Mouse (Mus musculus): Measurements from ENCODE around the gene Dtx1. TPM values are rescaled to one million over a fixed set of nuclear protein-coding genes. Genes with fewer than 3 reads are reported as not detected.

The Dtx1 gene
- polyA plus RNA-seq, 1 experiment from 2014 or later, result 0.23 TPM

DNA sequence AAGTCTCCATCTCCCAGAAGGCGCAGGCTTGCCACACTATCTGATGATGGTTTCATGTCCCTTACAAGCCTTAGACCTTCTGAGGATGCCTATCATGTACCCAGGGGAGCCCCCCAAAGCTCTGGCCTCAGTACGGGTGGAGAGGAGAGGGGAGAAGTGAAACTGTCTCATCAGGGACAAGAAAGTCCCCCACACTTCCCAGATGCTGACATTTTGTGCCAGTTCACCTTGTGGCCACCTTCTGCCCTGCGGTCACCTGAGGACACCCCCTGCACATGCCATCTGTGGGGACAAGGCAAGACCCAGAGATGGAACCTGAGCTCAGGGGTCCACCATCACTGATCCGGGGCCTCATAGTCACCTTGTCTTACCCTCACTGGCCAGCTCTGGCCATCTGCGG, 23.8 kb downstream of the Dtx1 start:
- Histone ChIP-seq H3K36me3 (replicated peaks; ENCODE audit: insufficient read depth, low read length) (no peaks in the 10 kb centered on the region), H3K4me2 (ENCODE audit: low read depth, low read length) (no peak overlapping the region), H3K9me3 (ENCODE audit: low read length) (no peaks in the 10 kb centered on the region), H3K27me3 (ENCODE audit: insufficient read depth, low read length) (peaks cover 23% of the 10 kb centered on the region), H3K4me1 (ENCODE audit: insufficient read depth) (no peaks in the 10 kb centered on the region), H3K9ac (replicated peaks) (no peak overlapping the region), H3K27ac (ENCODE audit: low read depth) (no peak overlapping the region), H3K4me3 (ENCODE audit: low read depth, low read length) (no peak overlapping the region)
- 63% methylated on average over 5 of the region's 5 CpGs for WGBS (ENCODE audit: insufficient replicate concordance)
- TF ChIP-seq EP300 (IDR thresholded peaks at IDR 0.05; ENCODE audit: low read depth) (no peak), CTCF (IDR thresholded peaks at IDR 0.05; ENCODE audit: low read depth) (no peak)
- ATAC-seq (no peak), DNase-seq (no peak)

DNA sequence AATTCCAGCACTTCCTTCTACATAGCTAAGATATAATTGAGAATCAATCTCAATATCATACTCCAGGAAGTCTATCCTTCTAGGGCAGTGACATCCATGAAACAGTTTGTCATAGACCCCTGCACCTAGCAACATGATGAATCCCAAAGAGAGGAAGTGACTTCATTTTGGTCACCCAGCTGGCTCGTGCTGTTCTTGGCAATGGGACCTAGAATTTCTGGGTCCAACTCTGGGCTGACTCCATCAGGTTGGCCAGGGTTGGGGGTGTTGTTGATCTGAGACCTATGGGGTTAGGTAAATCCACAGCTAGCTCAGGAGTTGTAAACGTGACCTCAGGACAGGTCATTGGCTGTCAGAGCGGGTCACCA, 24.3 kb downstream of the Dtx1 start:
- no peak for DNase-seq
- TF ChIP-seq EP300 (IDR thresholded peaks at IDR 0.05; ENCODE audit: low read depth) (no peak), CTCF (IDR thresholded peaks at IDR 0.05; ENCODE audit: low read depth) (no peak)
- no peaks in the 10 kb centered on the region for H3K36me3 ChIP-seq (replicated peaks; ENCODE audit: insufficient read depth, low read length)
- no peak overlapping the region for H3K4me2 ChIP-seq (ENCODE audit: low read depth, low read length)
- peaks cover 23% of the 10 kb centered on the region for H3K27me3 ChIP-seq (ENCODE audit: insufficient read depth, low read length)
- H3K9me3 ChIP-seq (ENCODE audit: low read length), result no peaks in the 10 kb centered on the region
- H3K4me3 ChIP-seq (ENCODE audit: low read depth, low read length), result no peak overlapping the region
- no peaks in the 10 kb centered on the region for H3K4me1 ChIP-seq (ENCODE audit: insufficient read depth)
- H3K27ac ChIP-seq (ENCODE audit: low read depth), result no peak overlapping the region
- no peak for ATAC-seq
- H3K9ac ChIP-seq (replicated peaks), result no peak overlapping the region
- WGBS (ENCODE audit: insufficient replicate concordance), result 48% methylated on average over 3 of the region's 3 CpGs

DNA sequence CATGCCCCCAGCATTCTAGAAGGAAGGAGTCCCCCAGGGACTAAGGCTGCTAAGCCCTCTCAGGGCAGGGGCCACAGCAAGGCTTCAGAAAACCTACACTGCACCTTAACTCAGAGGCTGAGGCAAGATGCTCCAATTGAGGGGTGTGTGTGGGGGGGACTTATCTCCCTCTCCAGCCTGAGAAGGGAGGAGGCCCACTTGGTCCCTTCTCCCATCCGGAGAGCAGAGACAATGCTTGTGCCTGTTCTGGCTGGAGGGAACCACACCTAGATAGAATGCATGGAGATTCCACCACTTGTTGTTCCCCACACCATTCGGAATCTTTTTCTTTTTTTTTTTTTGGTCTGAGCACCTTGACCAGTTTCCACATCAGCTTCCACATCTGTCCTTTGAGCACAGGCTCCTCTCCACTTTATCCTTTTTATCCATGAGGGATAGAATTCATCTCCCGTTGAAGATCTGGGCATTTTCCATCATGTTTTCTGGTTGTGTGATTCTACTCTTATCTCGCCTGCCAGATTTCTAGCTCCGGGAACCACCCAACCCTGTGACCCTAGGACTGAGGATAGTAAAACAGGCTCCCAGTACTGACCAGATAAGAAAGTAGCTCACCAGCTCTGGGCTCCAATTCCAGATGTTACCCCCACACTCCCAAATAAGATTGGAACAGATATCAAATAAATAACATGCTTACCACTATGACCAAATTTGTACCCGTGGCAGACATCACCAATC, 24.8 kb downstream of the Dtx1 start:
- H3K4me2 ChIP-seq (ENCODE audit: low read depth, low read length), result no peak overlapping the region
- no peaks in the 10 kb centered on the region for H3K36me3 ChIP-seq (replicated peaks; ENCODE audit: insufficient read depth, low read length)
- H3K27me3 ChIP-seq (ENCODE audit: insufficient read depth, low read length), result peaks cover 25% of the 10 kb centered on the region
- no peak overlapping the region for H3K27ac ChIP-seq (ENCODE audit: low read depth)
- WGBS (ENCODE audit: insufficient replicate concordance), result 47% methylated on average over 6 of the region's 6 CpGs
- no peaks in the 10 kb centered on the region for H3K9me3 ChIP-seq (ENCODE audit: low read length)
- H3K4me3 ChIP-seq (ENCODE audit: low read depth, low read length), result no peak overlapping the region
- no peak for DNase-seq
- ATAC-seq, result no peak
- no peak overlapping the region for H3K9ac ChIP-seq (replicated peaks)
- H3K4me1 ChIP-seq (ENCODE audit: insufficient read depth), result no peaks in the 10 kb centered on the region
- no peak for TF ChIP-seq CTCF (IDR thresholded peaks at IDR 0.05; ENCODE audit: low read depth)
- no peak for TF ChIP-seq EP300 (IDR thresholded peaks at IDR 0.05; ENCODE audit: low read depth)

DNA sequence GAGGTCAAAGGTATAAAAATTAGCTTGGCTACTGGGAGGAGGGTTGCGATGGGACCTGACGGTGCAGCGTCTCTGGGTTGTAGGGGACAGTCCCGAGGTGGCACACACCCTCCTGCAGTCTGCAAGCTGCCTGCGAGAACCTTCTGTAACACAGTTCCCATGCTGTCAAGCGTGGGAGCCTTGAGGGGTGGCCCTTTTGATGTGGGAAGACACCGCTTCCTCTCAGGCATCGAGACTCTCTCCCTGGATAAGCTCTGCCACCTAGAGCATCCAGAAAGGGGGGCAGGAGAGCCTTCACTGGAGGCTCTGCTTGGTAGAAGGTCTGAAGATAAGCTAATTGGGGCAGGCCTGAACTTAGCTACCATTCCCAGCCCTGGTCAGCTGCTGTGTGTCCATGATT, 26.0 kb downstream of the Dtx1 start:
- no peak for DNase-seq
- peaks cover 28% of the 10 kb centered on the region for H3K27me3 ChIP-seq (ENCODE audit: insufficient read depth, low read length)

DNA sequence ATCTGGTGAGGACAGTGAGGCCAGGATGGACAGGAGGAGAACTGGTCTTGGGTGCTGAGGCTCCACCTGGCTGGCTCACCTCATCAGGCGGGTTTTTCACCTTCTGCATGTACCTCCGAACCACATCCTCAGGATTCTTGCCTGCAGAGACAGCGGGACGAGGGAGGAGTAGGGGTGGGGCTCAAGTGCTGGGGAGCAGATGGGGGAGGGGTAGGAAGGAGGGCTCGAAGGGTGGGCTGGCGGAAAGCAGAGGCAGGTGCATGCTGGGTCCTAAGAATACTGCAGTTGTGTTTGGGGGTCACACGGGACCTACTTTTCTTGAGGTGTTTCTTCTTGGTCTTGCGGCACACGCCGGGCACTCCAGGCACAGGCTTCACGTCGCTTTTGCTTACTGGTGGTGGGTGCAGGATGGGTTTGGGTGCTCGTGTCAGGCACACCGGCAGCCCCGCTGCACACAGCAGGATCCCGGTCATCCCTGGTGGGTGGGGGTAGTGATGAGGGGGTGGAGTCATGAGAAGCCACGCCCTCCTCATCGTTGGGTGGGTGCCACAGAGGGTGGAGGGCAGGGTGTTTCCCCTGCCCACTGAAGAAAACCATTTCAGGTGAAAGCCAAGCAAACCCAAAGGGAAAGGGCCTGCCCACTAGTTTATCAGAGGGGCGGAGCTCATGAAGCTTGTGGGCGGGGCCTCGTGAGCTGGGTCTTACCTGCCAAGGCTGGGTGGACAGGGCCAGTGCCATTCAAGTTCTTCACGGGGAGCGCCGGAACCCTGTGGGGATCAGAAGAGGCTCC, 28.6 kb downstream of the Dtx1 start:
- Histone ChIP-seq H3K4me2 (ENCODE audit: low read depth, low read length) (no peak overlapping the region), H3K4me1 (ENCODE audit: insufficient read depth) (0 out of 2 replicates have a peak, but pooled peaks cover 3% of the 10 kb centered on the region), H3K9me3 (ENCODE audit: low read length) (no peaks in the 10 kb centered on the region), H3K4me3 (ENCODE audit: low read depth, low read length) (no peak overlapping the region), H3K9ac (replicated peaks) (no peak overlapping the region), H3K36me3 (replicated peaks; ENCODE audit: insufficient read depth, low read length) (no peaks in the 10 kb centered on the region), H3K27ac (ENCODE audit: low read depth) (no peak overlapping the region), H3K27me3 (ENCODE audit: insufficient read depth, low read length) (peaks cover 32% of the 10 kb centered on the region)
- peak; percentile 21 for DNase-seq
- ATAC-seq, result no peak
- no peak for TF ChIP-seq EP300 (IDR thresholded peaks at IDR 0.05; ENCODE audit: low read depth)
- TF ChIP-seq CTCF (IDR thresholded peaks at IDR 0.05; ENCODE audit: low read depth), result no peak
- 13% methylated on average over 24 of the region's 24 CpGs for WGBS (ENCODE audit: insufficient replicate concordance)

More for the DNA sequence above, 26.0 kb downstream of the Dtx1 start:
- Histone ChIP-seq H3K27ac (ENCODE audit: low read depth) (no peak overlapping the region), H3K9ac (replicated peaks) (no peak overlapping the region), H3K4me2 (ENCODE audit: low read depth, low read length) (no peak overlapping the region), H3K9me3 (ENCODE audit: low read length) (no peaks in the 10 kb centered on the region), H3K4me3 (ENCODE audit: low read depth, low read length) (no peak overlapping the region), H3K4me1 (ENCODE audit: insufficient read depth) (no peaks in the 10 kb centered on the region), H3K36me3 (replicated peaks; ENCODE audit: insufficient read depth, low read length) (no peaks in the 10 kb centered on the region)
- no peak for ATAC-seq
- TF ChIP-seq EP300 (IDR thresholded peaks at IDR 0.05; ENCODE audit: low read depth) (no peak), CTCF (IDR thresholded peaks at IDR 0.05; ENCODE audit: low read depth) (no peak)
- 47% methylated on average over 8 of the region's 8 CpGs for WGBS (ENCODE audit: insufficient replicate concordance)

DNA sequence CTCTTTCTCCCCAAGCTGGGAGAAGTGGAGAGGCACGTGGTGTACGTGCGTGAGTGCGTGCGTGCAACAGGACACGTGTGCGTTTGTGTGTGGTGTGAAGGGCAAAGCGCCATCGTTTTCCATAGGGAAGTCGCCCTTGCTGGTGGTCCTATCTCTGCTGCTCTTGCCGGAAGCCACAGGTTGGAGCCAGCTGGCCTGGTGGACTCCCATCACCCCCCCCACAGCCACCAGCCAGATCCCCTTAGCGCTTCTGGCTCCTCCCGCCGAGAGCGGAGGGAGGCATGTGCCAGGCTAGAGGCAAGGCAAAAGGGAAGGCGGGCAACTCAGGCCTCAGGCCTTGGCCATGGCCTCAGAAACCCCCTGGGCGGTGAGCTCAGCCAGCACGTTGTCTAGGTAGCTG, 30.8 kb downstream of the Dtx1 start:
- ATAC-seq, result no peak

More for the DNA sequence above, 30.8 kb downstream of the Dtx1 start:
- Histone ChIP-seq H3K27me3 (ENCODE audit: insufficient read depth, low read length) (peaks cover 28% of the 10 kb centered on the region), H3K4me2 (ENCODE audit: low read depth, low read length) (no peak overlapping the region), H3K9me3 (ENCODE audit: low read length) (no peaks in the 10 kb centered on the region), H3K4me1 (ENCODE audit: insufficient read depth) (0 out of 2 replicates have a peak, but pooled peaks cover 3% of the 10 kb centered on the region), H3K4me3 (ENCODE audit: low read depth, low read length) (no peak overlapping the region), H3K9ac (replicated peaks) (no peak overlapping the region), H3K27ac (ENCODE audit: low read depth) (no peak overlapping the region), H3K36me3 (replicated peaks; ENCODE audit: insufficient read depth, low read length) (no peaks in the 10 kb centered on the region)
- no peak for TF ChIP-seq CTCF (IDR thresholded peaks at IDR 0.05; ENCODE audit: low read depth)
- WGBS (ENCODE audit: insufficient replicate concordance), result 85% methylated on average over 17 of the region's 18 CpGs
- no peak for DNase-seq
